Mouse (Mus musculus): ENCODE measurements around the gene Dhh.

Dhh gene

DNA sequence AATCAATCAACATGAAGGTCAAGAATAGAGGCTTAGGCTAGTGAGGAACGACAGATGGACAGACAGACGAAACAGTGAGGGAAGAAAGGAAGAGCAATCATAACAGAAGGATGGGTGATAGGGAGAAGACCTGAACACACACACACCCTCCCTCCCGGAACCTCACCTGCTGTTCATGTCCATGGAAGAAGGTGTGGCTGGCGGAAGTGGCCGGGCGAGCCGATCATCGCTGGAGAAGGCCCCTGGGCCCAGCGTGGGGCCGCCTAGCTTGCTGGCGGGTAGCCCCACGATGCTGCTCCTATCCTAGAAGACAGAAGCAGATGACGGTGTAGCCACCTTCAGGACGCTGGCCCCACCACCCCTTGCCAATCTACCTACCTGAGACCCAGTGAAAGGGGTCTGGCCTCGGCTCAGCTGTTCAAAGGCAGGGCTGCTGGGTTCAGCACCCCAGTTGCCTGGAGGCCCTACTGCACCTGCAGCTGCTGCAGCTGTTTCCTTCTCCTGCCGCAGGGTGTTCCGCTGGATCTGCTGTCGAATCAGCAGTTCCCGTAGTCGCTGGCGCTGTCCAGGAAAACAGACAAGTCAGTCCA lies 47.0 kb downstream of the Dhh start:
- no peak for DNase-seq (ENCODE audit: low spot score in 2 of 2)

GRCm38 (mm10) chr15:98850668-98851067 lies 47.7 kb downstream of the Dhh start:
- DNase-seq (ENCODE audit: low spot score in 2 of 2), result no peak

DNA sequence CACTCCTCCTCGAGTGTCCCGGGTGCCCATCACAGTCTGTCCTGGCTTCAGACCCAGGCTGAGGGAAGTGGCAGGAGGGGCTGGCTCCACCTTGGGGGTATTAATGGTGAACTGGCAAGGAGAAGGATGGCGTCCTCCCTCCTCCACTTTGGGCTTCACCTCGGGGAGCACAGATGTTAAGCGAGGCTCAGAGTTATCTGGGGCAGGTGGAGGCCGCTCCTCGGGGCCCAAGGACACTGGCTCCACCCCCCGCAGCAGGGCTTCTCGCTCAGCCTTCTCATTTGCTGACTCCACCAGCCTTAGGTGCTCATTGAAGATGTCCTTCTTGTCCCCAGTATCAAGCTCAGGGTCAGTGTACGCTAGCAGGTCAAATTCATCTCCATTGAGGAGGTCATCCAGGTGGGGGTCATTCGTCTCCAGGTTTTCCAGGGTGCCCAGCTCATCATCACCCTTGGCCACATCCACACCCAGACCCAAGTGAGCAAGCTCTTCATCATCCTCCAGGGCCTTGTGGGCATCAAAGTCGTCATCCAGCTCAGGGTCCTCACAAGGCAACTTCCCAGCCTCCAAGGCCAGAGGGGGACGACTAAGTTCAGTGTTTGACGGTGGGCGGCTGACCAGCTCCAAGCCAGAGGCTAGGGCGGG lies 48.3 kb downstream of the Dhh start:
- no peak for DNase-seq (ENCODE audit: low spot score in 2 of 2)

GRCm38 (mm10) chr15:98849165-98849564 lies 49.2 kb downstream of the Dhh start:
- DNase-seq (ENCODE audit: low spot score in 2 of 2), result no peak

GRCm38 (mm10) chr15:98846140-98846539 lies 52.2 kb downstream of the Dhh start:
- DNase-seq (ENCODE audit: low spot score in 2 of 2), result no peak

DNA sequence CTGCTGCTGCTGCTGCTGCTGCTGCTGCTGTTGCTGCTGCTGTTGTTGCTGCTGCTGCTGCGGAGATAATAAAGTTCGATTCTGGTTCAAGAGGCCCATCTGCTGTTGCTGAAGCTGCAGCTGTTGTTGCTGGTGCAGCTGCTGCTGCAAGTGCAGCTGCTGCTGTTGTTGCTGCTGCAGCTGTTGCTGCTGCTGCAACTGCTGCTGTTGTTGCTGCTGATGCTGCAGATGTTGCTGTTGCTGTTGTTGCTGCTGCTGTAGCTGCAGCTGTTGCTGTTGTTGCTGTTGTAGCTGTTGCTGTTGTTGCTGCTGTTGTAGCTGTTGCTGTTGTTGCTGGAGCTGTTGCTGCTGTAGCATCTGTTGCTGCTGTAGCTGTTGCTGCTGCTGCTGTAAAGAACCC lies 53.2 kb downstream of the Dhh start:
- no peak for DNase-seq (ENCODE audit: low spot score in 2 of 2)

GRCm38 (mm10) chr15:98843595-98844223 lies 54.6 kb downstream of the Dhh start:
- no peak for DNase-seq (ENCODE audit: low spot score in 2 of 2)
